Mouse (Mus musculus): ENCODE results near the gene 2200002D01Rik. TPM values are rescaled to one million over a fixed set of nuclear protein-coding genes. Genes with fewer than 3 reads are reported as not detected.

The 2200002D01Rik gene
- polyA plus RNA-seq, 1 experiment, result 7.2 TPM

GRCm38 (mm10) chr7:29291616-29292457 is 43.6 kb upstream of the 2200002D01Rik start:
- TF ChIP-seq POLR2A (IDR thresholded peaks at IDR 0.05; ENCODE audit: low read depth, low read length) (no peak), CTCF (conservative IDR thresholded peaks at IDR 0.05; ENCODE audit: insufficient read depth, insufficient read length, low read depth, low read length) (no peak)
- Histone ChIP-seq H3K36me3 (ENCODE audit: control insufficient read depth, insufficient read depth, low read length) (no peaks in the 10 kb centered on the region), H3K4me1 (ENCODE audit: control insufficient read depth, insufficient read depth, low read length) (no peaks in the 10 kb centered on the region; the same call in 1 of the 2 replicates), H3K4me3 (ENCODE audit: insufficient read depth, low read depth, low read length) (no peak overlapping the region), H3K27ac (ENCODE audit: insufficient read depth, low read depth, low read length) (peak overlapping the region; percentile 1), H3K27me3 (replicated peaks; ENCODE audit: control insufficient read depth, insufficient read depth, low read length) (no peaks in the 10 kb centered on the region)
- DNase-seq, result peak; percentile 60
- 40% methylated on average over 6 of the region's 7 CpGs for WGBS

- TF ChIP-seq CTCF (conservative IDR thresholded peaks at IDR 0.05; ENCODE audit: insufficient read depth, insufficient read length, low read depth, low read length) (no peak), POLR2A (IDR thresholded peaks at IDR 0.05; ENCODE audit: low read depth, low read length) (no peak)
- Histone ChIP-seq H3K27me3 (replicated peaks; ENCODE audit: control insufficient read depth, insufficient read depth, low read length) (no peaks in the 10 kb centered on the region), H3K4me1 (ENCODE audit: control insufficient read depth, insufficient read depth, low read length) (no peaks in the 10 kb centered on the region; the same call in 1 of the 2 replicates), H3K36me3 (ENCODE audit: control insufficient read depth, insufficient read depth, low read length) (no peaks in the 10 kb centered on the region), H3K4me3 (ENCODE audit: insufficient read depth, low read depth, low read length) (no peak overlapping the region), H3K27ac (ENCODE audit: insufficient read depth, low read depth, low read length) (no peak overlapping the region; the same call in 1 of the 2 replicates)
- no peak for DNase-seq
- 65% methylated on average over 11 of the region's 11 CpGs for WGBS
These were observed 42.6 kb upstream of the 2200002D01Rik start for GRCm38 (mm10) chr7:29290691-29291485.

DNA sequence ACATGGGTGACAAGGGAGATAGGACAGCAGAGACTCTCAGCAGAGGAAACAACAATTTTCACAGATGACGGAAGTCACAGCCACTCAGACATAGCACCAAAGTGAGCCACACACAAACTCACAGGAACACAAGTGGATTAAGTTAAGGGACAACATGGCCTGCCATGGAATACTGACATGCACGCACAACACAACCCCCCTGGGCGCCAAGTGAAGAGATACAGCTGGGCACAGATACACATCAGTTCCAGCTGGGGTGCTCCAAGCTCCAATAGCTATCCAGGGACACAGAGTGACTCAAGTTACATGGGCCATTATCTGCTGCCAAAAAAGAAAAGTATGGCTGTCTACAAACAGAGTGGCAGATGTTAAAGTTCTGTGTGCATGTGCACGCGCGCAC is 41.6 kb upstream of the 2200002D01Rik start:
- TF ChIP-seq POLR2A (IDR thresholded peaks at IDR 0.05; ENCODE audit: low read depth, low read length), result no peak
- no peak for TF ChIP-seq CTCF (conservative IDR thresholded peaks at IDR 0.05; ENCODE audit: insufficient read depth, insufficient read length, low read depth, low read length)
- no peak for DNase-seq
- 82% methylated on average over 6 of the region's 6 CpGs for WGBS
- H3K4me3 ChIP-seq (ENCODE audit: insufficient read depth, low read depth, low read length), result peak overlapping the region; percentile 43
- H3K36me3 ChIP-seq (ENCODE audit: control insufficient read depth, insufficient read depth, low read length), result no peaks in the 10 kb centered on the region
- H3K27ac ChIP-seq (ENCODE audit: insufficient read depth, low read depth, low read length), result peak overlapping the region; percentile 12; the same call in 1 of the 2 replicates
- H3K4me1 ChIP-seq (ENCODE audit: control insufficient read depth, insufficient read depth, low read length), result no peaks in the 10 kb centered on the region; the same call in 1 of the 2 replicates
- H3K27me3 ChIP-seq (replicated peaks; ENCODE audit: control insufficient read depth, insufficient read depth, low read length), result no peaks in the 10 kb centered on the region

DNA sequence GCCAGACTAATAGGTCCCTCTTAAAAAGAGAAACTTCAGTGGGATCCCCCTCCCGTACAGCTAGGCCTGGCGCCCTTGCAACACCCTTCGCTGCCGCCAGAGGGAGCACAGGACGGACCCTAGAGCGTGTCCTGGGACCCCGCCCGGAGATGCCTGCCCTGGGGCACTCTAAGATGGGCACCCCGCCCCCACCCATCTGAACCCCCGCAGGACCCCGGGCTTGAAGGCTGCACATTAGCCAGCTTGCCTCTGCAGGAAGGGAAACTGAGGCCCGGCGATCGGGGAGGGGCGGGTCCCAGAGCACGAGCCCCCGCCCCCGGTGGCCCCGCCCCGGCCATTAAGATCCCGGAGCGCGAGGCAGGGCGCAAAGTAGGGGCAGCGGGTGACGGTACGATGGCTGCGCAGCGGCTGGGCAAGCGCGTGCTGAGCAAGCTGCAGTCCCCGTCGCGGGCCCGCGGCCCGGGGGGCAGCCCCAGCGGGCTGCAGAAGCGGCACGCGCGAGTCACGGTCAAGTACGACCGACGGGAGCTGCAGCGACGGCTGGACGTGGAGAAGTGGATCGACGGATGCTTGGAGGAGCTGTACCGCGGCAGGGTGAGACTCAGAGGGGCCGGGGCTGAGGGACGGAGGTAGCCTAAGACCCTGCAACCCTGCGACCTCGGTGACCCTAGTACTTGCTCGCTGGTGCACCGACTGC is 40.8 kb upstream of the 2200002D01Rik start, which contains the start of gene Ppp1r14a:
Gene Ppp1r14a (plus strand): TSS at position 367 of the 697 bp plus-strand sequence.
- peak; percentile 65 for DNase-seq
- no peaks in the 10 kb centered on the region for H3K27me3 ChIP-seq (replicated peaks; ENCODE audit: control insufficient read depth, insufficient read depth, low read length)
- H3K4me1 ChIP-seq (ENCODE audit: control insufficient read depth, insufficient read depth, low read length), result no peaks in the 10 kb centered on the region; the same call in 1 of the 2 replicates
- TF ChIP-seq CTCF (conservative IDR thresholded peaks at IDR 0.05; ENCODE audit: insufficient read depth, insufficient read length, low read depth, low read length) (peak; percentile 64), POLR2A (IDR thresholded peaks at IDR 0.05; ENCODE audit: low read depth, low read length) (no peak)
- WGBS, result 3% methylated on average over 59 of the region's 59 CpGs
- H3K36me3 ChIP-seq (ENCODE audit: control insufficient read depth, insufficient read depth, low read length), result no peaks in the 10 kb centered on the region
- peak within 1 kb of the TSS; percentile 43 for H3K4me3 ChIP-seq (ENCODE audit: insufficient read depth, low read depth, low read length)
- peak within 1 kb of the TSS; percentile 12; the same call in 1 of the 2 replicates for H3K27ac ChIP-seq (ENCODE audit: insufficient read depth, low read depth, low read length)

DNA sequence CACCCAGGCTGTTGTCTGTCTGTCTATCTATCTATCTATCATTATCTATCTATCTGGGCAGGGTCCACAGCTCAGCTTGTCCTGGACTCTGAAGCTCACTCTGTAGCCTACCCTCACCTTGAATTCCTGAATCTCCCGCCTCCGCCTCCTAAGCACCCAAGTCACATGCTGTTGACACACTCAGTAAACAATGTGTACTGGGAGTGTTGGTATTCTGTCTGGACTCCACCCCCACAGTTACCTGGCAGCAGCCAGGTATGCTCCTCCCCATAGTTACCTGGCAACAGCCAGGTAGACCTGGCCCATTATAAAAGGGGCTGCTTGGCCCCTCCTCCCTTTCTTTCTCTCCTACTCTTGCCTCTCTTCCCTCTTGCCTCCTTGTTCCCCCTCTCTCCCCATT is 39.8 kb upstream of the 2200002D01Rik start:
- no peaks in the 10 kb centered on the region for H3K27me3 ChIP-seq (replicated peaks; ENCODE audit: control insufficient read depth, insufficient read depth, low read length)
- H3K36me3 ChIP-seq (ENCODE audit: control insufficient read depth, insufficient read depth, low read length), result no peaks in the 10 kb centered on the region
- H3K4me1 ChIP-seq (ENCODE audit: control insufficient read depth, insufficient read depth, low read length), result no peaks in the 10 kb centered on the region; the same call in 1 of the 2 replicates
- no peak for TF ChIP-seq CTCF (conservative IDR thresholded peaks at IDR 0.05; ENCODE audit: insufficient read depth, insufficient read length, low read depth, low read length)
- no peak for TF ChIP-seq POLR2A (IDR thresholded peaks at IDR 0.05; ENCODE audit: low read depth, low read length)
- 49% methylated on average over 2 of the region's 2 CpGs for WGBS
- no peak overlapping the region for H3K4me3 ChIP-seq (ENCODE audit: insufficient read depth, low read depth, low read length)
- peak; percentile 36 for DNase-seq
- H3K27ac ChIP-seq (ENCODE audit: insufficient read depth, low read depth, low read length), result no peak overlapping the region

DNA sequence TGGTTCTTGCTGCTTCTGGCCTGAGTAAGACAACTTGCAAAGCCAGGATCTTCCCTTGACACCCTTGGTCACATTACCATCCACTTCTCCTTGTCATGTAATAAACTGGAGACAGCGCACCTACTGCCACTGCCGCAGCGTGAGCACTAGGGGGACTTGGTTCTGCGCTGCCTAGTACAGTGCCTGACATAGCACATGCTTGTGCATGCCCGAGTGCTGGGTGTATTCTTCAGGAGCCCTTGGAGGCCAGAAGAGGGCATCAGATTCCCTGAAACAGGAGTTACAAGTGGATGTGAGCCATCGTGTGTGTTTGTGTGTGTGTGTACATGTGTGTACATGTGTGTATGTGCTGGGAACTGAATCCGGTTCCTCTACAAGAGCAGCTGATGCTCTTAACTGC is 39.2 kb upstream of the 2200002D01Rik start:
- H3K36me3 ChIP-seq (ENCODE audit: control insufficient read depth, insufficient read depth, low read length), result no peaks in the 10 kb centered on the region
- WGBS, result 88% methylated on average over 7 of the region's 7 CpGs
- TF ChIP-seq POLR2A (IDR thresholded peaks at IDR 0.05; ENCODE audit: low read depth, low read length) (no peak), CTCF (conservative IDR thresholded peaks at IDR 0.05; ENCODE audit: insufficient read depth, insufficient read length, low read depth, low read length) (0 out of 2 replicates have a peak, but pooled peaks have one; percentile 1)

More for the DNA sequence above, 39.2 kb upstream of the 2200002D01Rik start:
- Histone ChIP-seq H3K27me3 (replicated peaks; ENCODE audit: control insufficient read depth, insufficient read depth, low read length) (no peaks in the 10 kb centered on the region), H3K27ac (ENCODE audit: insufficient read depth, low read depth, low read length) (no peak overlapping the region), H3K4me3 (ENCODE audit: insufficient read depth, low read depth, low read length) (no peak overlapping the region), H3K4me1 (ENCODE audit: control insufficient read depth, insufficient read depth, low read length) (no peaks in the 10 kb centered on the region; the same call in 1 of the 2 replicates)
- DNase-seq, result no peak
